Mouse (Mus musculus) forebrain, postnatal 0 days (tissue): ENCODE measurements around the gene Acod1. TPM values are rescaled to one million over a fixed set of nuclear protein-coding genes. Genes with fewer than 3 reads are reported as not detected.

ENCODE experiments used
- ATAC-seq: fragments of 200-750 bp; cut with Nextera tagmentation; 2 replicates; pipeline ENCODE4 v1.8.0; 2017; ENCODE audit warnings: mild to moderate bottlenecking, moderate library complexity
- DNase-seq: peaks from one replicate; pipeline ENCODE4 v3.0.0-alpha.2; 2015
- H3K27ac ChIP-seq: fragments of 300-500 bp; sonication (generic); 2 replicates; pipeline ENCODE4 v1.5.1; 2014; ENCODE audit warnings: low read depth, mild to moderate bottlenecking, antibody characterized with exemption, low read length, moderate library complexity, mixed read lengths
- H3K27me3 ChIP-seq: fragments of 300-500 bp; sonication (generic); 2 replicates; pipeline ENCODE4 v1.6.1; 2014; ENCODE audit warnings: mild to moderate bottlenecking, low read length, mixed read lengths; ENCODE audit not compliant: insufficient read depth
- H3K36me3 ChIP-seq: fragments of 300-500 bp; sonication (generic); 2 replicates; pipeline ENCODE4 v1.6.1; 2014; ENCODE audit warnings: mild to moderate bottlenecking, moderate library complexity; ENCODE audit not compliant: insufficient read depth
- H3K4me1 ChIP-seq: fragments of 300-500 bp; sonication (generic); 2 replicates; pipeline ENCODE4 v1.6.1; 2014; ENCODE audit warnings: antibody characterized with exemption; ENCODE audit not compliant: insufficient read depth
- H3K4me2 ChIP-seq: fragments of 300-500 bp; sonication (generic); 2 replicates; pipeline ENCODE4 v1.6.1; 2014; ENCODE audit warnings: low read depth, mild to moderate bottlenecking, moderate library complexity
- H3K4me3 ChIP-seq: fragments of 300-500 bp; sonication (generic); 2 replicates; pipeline ENCODE4 v1.5.1; 2014; ENCODE audit warnings: low read depth, low read length, mixed read lengths
- H3K9ac ChIP-seq: fragments of 300-500 bp; sonication (generic); 2 replicates; pipeline ENCODE4 v1.6.1; 2014; ENCODE audit warnings: mild to moderate bottlenecking
- H3K9me3 ChIP-seq: fragments of 300-500 bp; sonication (generic); 2 replicates; pipeline ENCODE4 v1.6.1; 2016; ENCODE audit warnings: low read length
- CTCF ChIP-seq: sonication (generic); IDR thresholded peaks from 2 replicates; pipeline ENCODE4 v1.5.1; 2016; ENCODE audit warnings: antibody characterized with exemption, control low read depth, low read depth
- WGBS: fragments of 180-500 bp; shearing (Covaris S2); extraction: QIAGEN DNeasy Blood & Tissue Kit; methylation state at CpG from one replicate; pipeline ENCODE4 v1.1.7; 2014; 5-methylcytosine and 5-hydroxymethylcytosine counted together
- polyA plus RNA-seq: library from polyadenylated mRNA; unstranded; fragments of >200 nt; fragmentation: Nextera tagmentation; extraction: Ambion mirVana; gene quantifications from 2 replicates; pipeline ENCODE4 v1.2.1, GENCODE M21; 2015
- total RNA-seq: library from RNA; depleted of rRNA; stranded (reverse); fragments of >200 nt; gene quantifications from 2 replicates; pipeline ENCODE4 v1.2.3, GENCODE M21; 2014

The Acod1 gene
- total and polyA plus RNA-seq, 2 experiments from 2014 or later, result not detected

DNA sequence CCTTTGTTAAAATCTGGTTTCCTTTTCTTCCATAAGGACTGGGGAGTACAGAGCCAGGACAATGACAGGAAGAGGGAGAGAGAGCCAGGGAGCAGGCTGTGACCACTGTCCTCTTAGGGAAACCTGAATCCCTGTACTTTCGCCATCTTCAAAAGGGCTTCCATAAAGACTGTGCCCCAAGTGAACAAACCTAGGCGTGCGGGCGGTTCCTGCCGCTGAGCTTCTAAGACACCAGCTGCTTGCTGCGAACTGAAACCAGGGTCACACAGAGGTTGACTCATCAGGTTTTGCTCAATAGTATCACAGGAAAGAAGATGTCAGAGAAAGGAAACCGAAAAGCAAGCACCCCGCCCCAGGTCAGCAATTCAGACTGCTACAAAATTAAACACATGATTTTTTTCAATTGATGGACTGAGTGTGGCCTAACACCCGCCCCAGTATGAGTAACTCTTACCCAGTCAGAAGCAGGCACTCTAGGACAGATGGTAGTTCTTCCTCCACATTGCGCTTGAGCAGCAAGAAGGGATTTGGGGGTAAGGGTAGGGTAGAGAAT is 13.4 kb upstream of the Acod1 start:
- H3K36me3 ChIP-seq, result no peaks in the 10 kb centered on the region
- H3K4me3 ChIP-seq, result no peak overlapping the region
- no peak overlapping the region for H3K9ac ChIP-seq
- H3K9me3 ChIP-seq, result no peaks in the 10 kb centered on the region
- no peak for ATAC-seq
- H3K27me3 ChIP-seq, result no peaks in the 10 kb centered on the region
- H3K4me2 ChIP-seq, result no peak overlapping the region
- WGBS, result 82% methylated on average over 10 of the region's 10 CpGs
- TF ChIP-seq CTCF, result no peak
- no peaks in the 10 kb centered on the region for H3K4me1 ChIP-seq
- DNase-seq, result no peak
- H3K27ac ChIP-seq, result no peak overlapping the region

DNA sequence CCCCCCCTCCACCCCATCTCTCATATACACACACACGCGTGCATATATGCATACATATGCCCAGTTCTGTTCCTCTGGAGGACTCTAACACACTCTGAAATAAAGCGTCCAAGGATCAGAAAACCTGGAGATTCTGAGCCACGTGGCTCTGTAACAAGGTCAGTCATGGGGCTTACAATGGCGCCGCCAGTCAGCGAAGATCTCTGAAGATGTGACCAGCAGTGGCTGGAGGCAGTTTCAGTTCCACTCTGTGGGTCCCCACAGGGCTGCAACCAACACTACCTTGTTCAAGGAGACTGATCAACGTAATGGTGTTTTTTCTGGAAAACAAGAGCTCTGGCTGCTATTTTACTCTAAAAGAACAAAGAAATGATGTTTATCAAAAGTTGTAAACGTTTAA is 12.7 kb upstream of the Acod1 start:
- H3K4me1 ChIP-seq, result no peaks in the 10 kb centered on the region

DNA sequence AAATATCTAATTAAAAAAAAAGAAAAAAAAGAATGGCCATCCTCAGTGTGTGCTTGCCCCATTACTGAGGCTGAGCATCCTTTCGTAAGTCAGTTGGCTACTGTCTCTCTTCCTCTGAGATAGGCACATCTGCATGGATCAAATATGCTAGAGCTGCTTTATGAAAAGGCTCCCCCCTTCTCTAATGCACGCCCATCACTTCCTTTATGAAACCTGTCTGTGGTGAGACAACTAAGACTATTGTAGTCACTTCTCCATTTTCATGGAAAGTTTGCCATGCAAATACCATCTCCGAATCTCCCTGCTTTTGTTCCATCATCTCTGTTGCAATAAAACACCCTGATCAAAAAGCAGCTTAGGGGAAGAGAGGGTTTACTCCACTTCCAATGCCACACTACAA is 9.8 kb upstream of the Acod1 start:
- H3K4me3 ChIP-seq, result no peak overlapping the region
- H3K4me2 ChIP-seq, result no peak overlapping the region
- no peaks in the 10 kb centered on the region for H3K9me3 ChIP-seq
- WGBS, result 91% methylated on average over 3 of the region's 3 CpGs
- no peaks in the 10 kb centered on the region for H3K36me3 ChIP-seq
- no peaks in the 10 kb centered on the region for H3K27me3 ChIP-seq
- no peak overlapping the region for H3K27ac ChIP-seq
- H3K9ac ChIP-seq, result no peak overlapping the region
- TF ChIP-seq CTCF, result no peak
- ATAC-seq (no peak), DNase-seq (no peak)
- H3K4me1 ChIP-seq, result no peaks in the 10 kb centered on the region

More for the DNA sequence above, 12.7 kb upstream of the Acod1 start:
- DNase-seq, result no peak
- Histone ChIP-seq H3K4me3 (no peak overlapping the region), H3K27ac (no peak overlapping the region), H3K36me3 (no peaks in the 10 kb centered on the region), H3K27me3 (no peaks in the 10 kb centered on the region), H3K9ac (no peak overlapping the region), H3K4me2 (no peak overlapping the region), H3K9me3 (no peaks in the 10 kb centered on the region)
- no peak for ATAC-seq
- 87% methylated on average over 9 of the region's 9 CpGs for WGBS
- no peak for TF ChIP-seq CTCF

DNA sequence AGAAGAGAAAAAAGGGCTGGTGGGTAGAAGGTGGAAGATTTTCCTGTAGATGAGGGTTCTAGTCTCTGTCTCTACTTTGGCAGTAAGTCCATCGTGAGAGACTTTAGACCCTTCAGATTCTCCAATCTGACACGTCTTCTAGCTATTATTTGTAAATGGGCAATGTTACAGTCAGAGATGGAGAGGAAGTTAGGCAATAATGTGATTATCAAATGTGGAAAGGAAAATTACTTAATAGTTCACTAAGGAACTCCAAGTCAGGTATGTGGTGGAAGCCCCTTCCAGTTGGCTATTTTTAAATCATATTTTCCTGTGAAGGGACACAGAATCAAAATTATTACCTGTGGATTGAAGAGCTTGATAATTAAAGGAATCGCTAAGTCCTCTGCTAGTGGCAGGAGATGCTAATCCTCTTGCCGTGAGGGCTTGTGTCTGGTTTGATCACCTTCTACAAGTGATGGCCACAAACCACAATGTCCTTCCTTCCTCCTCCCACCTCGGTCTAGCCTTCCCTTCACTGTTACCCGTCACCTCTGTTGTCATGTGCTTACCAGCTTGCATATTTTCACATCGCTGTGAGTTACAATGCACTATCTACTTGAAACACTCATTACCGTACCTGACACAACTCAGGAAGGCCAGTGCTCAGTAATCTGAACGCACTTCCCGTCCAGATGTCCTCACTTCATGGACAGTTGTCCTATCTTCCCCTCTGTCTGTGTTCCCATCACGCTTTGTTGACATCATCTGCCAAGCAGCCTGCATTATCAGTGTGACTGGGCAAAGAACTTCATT is 1.7 kb downstream of the Acod1 start:
- H3K9ac ChIP-seq, result no peak overlapping the region
- TF ChIP-seq CTCF, result no peak
- H3K4me2 ChIP-seq, result no peak overlapping the region
- no peak overlapping the region for H3K4me3 ChIP-seq
- no peak overlapping the region for H3K27ac ChIP-seq
- H3K4me1 ChIP-seq, result no peaks in the 10 kb centered on the region
- DNase-seq (no peak), ATAC-seq (no peak)
- no peaks in the 10 kb centered on the region for H3K27me3 ChIP-seq
- no peaks in the 10 kb centered on the region for H3K9me3 ChIP-seq
- no peaks in the 10 kb centered on the region for H3K36me3 ChIP-seq
- 83% methylated on average over 11 of the region's 11 CpGs for WGBS

DNA sequence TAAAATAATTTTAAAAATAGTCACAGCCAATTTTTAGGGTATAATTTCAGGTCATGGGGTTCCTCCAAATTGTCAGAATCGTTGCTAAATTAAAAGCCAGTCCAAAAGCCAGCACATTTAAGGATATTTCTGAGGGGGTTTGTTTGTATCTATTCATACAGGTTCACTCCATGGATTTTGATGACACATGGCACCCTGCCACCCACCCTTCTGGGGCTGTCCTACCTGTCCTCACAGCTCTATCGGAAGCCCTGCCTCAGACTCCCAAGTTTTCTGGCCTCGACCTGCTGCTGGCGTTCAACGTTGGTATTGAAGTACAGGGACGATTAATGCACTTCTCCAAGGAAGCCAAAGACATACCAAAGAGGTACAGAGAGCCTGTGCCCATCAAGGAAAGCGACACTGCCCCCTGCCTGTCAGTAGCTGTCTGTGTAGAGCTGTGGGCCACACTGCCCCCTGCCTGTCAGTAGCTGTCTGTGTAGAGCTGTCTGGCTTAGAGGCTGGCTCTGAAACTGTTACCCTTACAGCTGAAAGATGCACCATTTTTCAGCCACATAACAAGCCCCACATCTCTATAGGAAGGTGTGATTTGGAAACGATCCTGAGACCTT is 4.5 kb downstream of the Acod1 start:
- TF ChIP-seq CTCF, result peak; percentile 95
- Histone ChIP-seq H3K36me3 (no peaks in the 10 kb centered on the region), H3K27me3 (no peaks in the 10 kb centered on the region), H3K4me2 (no peak overlapping the region), H3K4me3 (no peak overlapping the region), H3K9me3 (no peaks in the 10 kb centered on the region), H3K9ac (no peak overlapping the region), H3K27ac (no peak overlapping the region), H3K4me1 (no peaks in the 10 kb centered on the region)
- DNase-seq (peak; percentile 53), ATAC-seq (peak; percentile 87)
- 34% methylated on average over 8 of the region's 8 CpGs for WGBS

DNA sequence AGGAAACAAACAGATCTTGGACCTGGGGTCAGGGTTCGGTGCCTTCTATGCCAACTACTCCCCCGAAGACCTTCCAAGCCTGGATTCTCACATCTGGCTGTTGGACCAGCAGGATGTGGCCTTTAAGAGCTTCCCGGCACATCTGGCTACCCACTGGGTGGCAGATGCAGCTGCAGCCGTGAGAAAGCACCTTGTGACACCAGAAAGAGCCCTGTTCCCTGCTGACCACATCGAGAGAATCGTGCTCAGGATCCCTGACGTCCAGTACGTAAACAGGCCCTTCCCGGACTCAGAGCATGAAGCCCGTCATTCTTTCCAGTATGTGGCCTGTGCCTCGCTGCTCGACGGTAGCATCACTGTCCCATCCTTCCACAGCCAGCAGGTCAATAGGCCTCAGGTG is 8.0 kb downstream of the Acod1 start:
- 90% methylated on average over 13 of the region's 13 CpGs for WGBS
- no peak overlapping the region for H3K9ac ChIP-seq
- TF ChIP-seq CTCF, result no peak
- H3K36me3 ChIP-seq, result no peaks in the 10 kb centered on the region
- ATAC-seq (no peak), DNase-seq (no peak)
- no peaks in the 10 kb centered on the region for H3K4me1 ChIP-seq
- no peak overlapping the region for H3K4me2 ChIP-seq
- no peak overlapping the region for H3K4me3 ChIP-seq
- H3K9me3 ChIP-seq, result no peaks in the 10 kb centered on the region
- H3K27ac ChIP-seq, result no peak overlapping the region
- no peaks in the 10 kb centered on the region for H3K27me3 ChIP-seq

DNA sequence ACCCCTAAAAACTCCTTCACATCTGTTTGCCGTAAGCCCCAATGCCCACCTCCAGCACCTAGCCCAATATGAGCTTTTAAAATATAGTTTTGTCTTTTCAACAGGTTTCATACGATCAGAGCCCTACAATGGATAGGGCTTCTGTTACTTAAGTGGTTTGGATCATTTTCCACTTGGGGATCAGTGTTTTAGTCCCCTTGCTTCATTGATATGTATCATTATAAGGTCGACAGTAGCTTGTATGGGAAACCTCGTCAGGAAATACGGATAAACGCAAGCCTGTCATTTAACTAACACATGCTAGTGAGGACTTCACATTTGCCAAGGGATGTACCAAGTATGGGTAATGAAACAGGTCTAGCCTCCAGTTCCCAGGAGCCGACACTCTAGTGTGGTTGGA is 9.8 kb downstream of the Acod1 start:
- 90% methylated on average over 7 of the region's 7 CpGs for WGBS
- H3K9ac ChIP-seq, result no peak overlapping the region
- H3K27ac ChIP-seq, result no peak overlapping the region
- H3K4me1 ChIP-seq, result no peaks in the 10 kb centered on the region
- no peaks in the 10 kb centered on the region for H3K36me3 ChIP-seq
- H3K9me3 ChIP-seq, result no peaks in the 10 kb centered on the region
- no peak for TF ChIP-seq CTCF
- H3K4me3 ChIP-seq, result no peak overlapping the region
- no peaks in the 10 kb centered on the region for H3K27me3 ChIP-seq
- DNase-seq, result no peak
- no peak overlapping the region for H3K4me2 ChIP-seq
- no peak for ATAC-seq
